ENCODE assay signal across 23 mouse cellular contexts in genomic region chr6:57792821-57793220, GRCm38 (mm10). TPM values are rescaled to one million over a fixed set of nuclear protein-coding genes. Genes with fewer than 3 reads are reported as not detected.
"Had no signal": no experiment of that assay in that cellular context is flagged by ENCODE, and none has a peak within 500 bp of the region (broad histone marks: within the 10 kb centered on the region; RNA-seq: fewer than 3 reads in every experiment).

No protein-coding gene starts in this region.

RNA-seq across cellular contexts. Expression of gene Vmn1r21, which starts 57.3 kb away (rescaled TPM):
- polyA plus RNA-seq: heart, embryonic 10.5 days; heart, embryonic 11.5 days; heart, embryonic 12.5 days; heart, embryonic 13.5 days; heart, embryonic 14.5 days; heart, embryonic 15.5 days; heart, embryonic 16.5 days; heart, postnatal 0 days; hindbrain, embryonic 10.5 days; hindbrain, embryonic 12.5 days; hindbrain, embryonic 13.5 days; hindbrain, embryonic 14.5 days; hindbrain, embryonic 15.5 days; hindbrain, embryonic 16.5 days; inflammation-experienced regulatory T-cells, adult 6 months; intestine, embryonic 14.5 days; intestine, embryonic 15.5 days; intestine, embryonic 16.5 days; intestine, postnatal 0 days; kidney, adult 2 months; kidney, embryonic 16.5 days; kidney, postnatal 0 days; large intestine, adult 2 months had no signal
